Mouse (Mus musculus) T-helper 17 cell (primary cell): ENCODE data around the gene Rap1gap2.

Experiments used
- in situ Hi-C, 2 experiments: fragments of 300-600 bp; cut with MboI, MseI; formaldehyde crosslinking; loops; 1 replicate in 1 of 2; 2 replicates in 1 of 2; pipeline ENCODE4 v1.15.1; 2025; ENCODE audit warnings: high pct_unique_total_duplicates in 2 of 2

Gene Rap1gap2

DNA sequence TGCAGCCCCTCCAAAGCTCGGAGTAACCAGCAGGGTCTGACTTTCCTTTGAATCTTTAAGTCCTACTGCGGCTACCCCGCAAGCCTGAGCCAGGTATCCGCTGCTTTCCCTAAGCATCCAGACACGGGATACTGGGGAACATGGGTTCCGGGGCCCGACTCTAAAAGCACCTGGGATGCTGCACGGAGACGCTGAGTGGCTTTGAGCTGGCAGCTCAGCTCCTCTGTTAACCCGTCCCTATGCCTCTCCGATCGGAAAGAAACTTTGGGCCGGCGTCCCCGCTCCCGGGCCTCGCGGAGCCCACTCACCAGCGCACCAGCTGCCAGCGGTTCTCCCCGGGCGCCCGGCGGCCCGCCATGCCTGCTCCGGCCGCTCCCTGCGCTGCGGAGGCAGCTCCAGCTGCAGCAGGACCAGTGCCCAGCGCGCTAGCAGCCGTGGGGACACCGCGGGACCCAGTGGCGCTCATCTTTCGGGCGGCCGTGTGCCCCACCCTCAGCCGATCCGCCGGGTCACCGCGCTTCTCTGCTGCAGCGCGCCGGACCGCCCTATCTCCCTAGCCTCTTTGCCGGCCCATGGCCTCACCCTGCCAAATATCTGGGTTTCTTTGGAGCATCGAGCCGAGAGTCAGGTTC, at the start of gene Rap1gap2:
Gene Rap1gap2 (minus strand): TSS at position 371 of the 632 bp plus-strand sequence.
- in situ Hi-C loops, result no loop called here

DNA sequence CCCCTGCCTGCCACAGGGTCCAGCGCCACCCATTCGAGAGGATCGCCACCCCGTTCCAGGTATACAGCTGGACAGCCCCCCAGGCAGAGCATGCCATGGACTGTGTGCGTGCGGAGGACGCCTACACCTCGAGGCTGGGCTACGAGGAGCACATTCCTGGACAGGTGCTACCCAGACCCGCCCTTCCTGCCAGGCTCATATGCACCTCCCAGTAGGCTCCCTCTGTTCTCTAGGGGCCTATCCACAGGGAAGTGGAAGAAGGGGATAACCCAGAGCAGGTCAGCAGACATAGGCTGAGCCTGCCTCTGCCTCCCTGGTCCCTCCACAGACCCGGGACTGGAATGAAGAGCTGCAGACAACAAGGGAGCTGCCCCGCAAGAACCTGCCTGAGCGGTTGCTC, 49.6 kb upstream of the Rap1gap2 start:
- in situ Hi-C loops, result no loop called here

DNA sequence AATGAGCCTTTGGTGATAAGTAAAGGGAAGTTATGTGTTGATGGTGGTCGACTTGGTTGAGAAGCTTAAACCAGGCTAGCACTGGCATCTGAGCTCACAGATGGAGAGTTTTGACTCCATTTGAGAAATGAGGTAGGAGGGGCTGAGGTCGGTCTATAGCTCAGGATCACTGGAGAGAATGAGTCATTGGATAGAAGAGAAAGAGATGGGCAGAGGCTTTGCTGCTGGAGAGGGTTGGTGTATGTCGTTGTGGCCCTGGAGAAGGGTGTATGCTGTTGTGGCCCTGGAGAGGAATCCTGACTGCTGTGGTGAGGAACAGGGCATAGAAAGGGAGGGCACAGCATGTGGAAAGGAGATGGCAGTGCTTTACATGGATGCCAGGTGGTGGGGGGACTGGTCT, 45.2 kb upstream of the Rap1gap2 start:
- in situ Hi-C loops, result no loop called here

DNA sequence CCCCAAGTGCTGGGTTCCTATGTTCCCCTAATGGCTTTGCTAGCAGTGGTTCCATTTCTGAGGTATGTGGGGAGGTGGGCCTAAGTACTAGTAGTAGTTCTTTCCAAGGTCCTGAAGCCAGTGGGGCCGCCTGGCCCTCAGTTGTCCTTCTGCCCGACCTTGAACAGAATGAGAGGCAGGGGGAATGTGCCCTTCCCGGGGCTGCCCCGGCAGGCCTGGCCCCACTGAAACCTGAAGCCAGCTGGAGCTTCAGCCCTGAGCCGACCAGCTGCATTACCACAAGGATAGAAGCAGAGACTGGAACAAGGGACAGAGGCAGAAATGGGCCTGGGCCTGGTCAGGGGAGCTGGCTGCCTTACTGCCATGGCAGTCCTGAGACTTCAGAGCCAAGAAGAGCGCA, 42.7 kb upstream of the Rap1gap2 start:
- in situ Hi-C loops, result no loop called here

DNA sequence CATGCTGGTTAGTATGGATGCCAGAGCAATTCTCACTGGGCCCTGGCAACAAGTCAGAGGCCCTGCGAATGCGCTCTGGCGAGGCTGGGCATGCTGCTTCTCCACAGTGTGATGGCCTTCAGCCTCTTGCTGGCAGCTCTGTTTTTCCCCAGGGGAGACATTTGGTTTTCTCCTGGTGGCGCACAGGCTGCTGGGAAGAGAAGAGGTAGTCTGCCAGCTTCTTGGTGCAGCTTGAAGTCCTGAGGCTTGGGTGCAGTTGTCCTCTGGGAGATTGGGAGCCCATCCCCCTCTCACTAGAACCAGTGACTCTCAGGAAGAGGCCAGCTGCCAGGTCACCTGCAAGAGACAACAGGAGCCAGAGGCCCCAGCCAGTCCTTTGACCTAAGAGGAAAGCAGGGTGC, 42.1 kb upstream of the Rap1gap2 start:
- in situ Hi-C loops, result no loop called here

DNA sequence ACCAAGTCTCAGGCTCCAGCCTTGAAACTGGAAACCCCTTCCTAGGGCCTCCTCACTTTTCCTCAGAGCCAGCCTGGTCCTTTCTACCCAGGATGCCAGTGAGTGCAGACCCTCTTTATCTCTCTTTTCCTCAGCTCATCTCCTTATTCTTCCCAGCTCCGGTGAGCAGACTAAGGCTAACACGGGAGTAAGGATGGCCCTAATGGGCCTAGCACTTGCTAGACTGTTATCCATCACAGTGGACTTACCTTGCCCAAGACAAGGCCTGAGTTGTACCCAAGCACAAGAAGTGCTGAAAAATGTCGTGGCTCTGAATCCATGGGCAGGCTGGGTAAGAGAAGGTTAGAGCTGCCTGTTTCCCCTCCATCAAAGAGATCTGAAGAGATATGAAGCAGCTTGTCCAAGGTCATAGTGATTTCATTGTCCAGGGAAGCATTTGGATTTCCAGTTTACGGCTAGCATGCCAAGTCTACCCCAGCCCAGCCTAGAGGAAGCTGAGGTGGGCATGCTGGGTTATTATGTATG, 39.9 kb upstream of the Rap1gap2 start:
- in situ Hi-C loops, result no loop called here

DNA sequence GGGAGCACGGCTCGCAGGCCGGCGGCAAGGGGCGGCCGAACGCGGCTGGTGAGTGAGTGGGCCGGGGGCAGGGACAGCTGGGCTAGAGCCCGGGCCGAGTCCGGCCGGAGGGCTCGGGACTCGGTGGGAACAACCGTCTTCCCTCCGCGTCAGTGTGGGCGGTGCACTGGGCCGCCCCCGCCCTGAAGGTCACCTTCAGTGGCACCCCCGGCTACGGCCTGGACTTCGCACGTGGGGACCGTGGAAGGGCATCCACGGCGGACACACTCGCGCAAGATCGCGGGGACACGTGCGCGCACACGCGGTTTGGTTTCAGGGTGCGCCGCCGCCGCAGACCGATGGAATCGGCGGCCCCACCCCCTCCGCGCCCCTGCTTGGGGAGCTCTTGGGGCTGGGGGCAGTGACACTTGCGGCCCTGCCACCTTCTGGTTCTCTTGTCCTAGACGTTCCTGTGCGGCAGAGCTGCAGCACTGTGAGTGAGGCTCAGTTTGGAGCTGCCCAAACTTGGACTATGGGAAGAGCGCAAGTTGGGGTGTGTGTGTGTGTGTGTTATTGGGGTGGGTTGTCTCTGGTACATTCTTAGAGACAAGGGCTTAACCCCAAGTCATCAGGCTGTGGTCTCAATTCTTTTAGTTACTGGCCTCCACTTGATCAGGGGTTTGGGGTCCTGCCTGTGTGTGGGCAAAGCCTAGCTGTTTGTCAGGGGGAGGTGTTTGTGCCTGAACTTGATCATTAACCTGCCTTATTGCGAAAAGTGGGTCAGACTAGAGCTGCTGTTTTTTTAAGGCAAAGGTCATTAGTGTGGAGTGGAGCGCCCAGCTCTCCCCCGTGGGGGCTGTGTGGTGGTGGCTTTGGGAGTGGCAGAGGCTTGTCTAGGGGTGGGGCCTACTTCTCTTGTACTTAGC, 39.2 kb upstream of the Rap1gap2 start:
- in situ Hi-C loops, result no loop called here

DNA sequence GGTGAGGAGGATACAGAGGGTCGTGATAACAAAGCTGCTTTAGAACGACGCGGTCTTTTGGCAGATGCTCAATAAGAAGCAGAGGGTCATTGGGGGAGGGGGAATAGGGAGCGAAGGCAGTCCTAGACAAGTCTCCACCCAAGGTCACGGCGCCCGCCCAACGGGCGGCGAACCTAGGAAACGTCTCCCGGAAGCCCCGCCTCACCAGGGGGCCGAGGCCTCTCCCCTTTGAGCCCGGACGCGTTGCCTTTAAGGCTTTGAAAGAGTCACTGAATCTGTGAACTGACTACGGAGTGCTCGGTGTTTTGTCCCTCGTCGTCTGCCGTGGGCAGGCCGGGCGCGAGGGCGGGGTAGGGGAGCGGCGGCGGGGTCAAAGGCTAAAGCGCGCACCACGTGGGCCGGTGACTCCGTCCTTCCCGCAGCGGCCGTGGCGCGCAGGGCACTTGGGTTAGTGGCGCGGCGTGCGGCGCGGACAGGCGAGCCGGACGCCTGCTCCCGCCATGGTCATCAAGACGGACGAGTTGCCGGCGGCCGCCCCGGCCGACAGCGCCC, 38.5 kb upstream of the Rap1gap2 start, which contains the start of gene Cluh:
Gene Cluh (plus strand): TSS at position 401 of the 552 bp plus-strand sequence.
- in situ Hi-C loops, result no loop called here

DNA sequence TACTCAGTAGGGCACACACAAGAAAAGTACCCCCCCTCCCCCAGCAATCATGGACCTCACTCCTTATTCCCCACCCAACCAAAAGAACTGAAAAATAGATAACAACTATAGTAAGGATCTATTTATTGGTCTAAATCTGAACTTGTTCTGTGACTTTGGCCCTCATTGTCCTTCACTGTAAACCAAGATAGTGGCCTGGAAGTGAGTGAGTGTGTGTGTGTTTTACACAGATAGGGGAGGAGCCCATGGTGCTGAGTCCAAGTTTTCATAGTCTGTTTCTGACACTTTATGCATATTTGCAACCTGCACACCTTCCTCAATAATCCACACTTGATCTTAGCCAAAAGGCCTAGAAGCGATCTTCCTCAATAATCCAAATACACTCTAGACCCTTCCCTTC, 38.0 kb upstream of the Rap1gap2 start:
- in situ Hi-C loops, result no loop called here

DNA sequence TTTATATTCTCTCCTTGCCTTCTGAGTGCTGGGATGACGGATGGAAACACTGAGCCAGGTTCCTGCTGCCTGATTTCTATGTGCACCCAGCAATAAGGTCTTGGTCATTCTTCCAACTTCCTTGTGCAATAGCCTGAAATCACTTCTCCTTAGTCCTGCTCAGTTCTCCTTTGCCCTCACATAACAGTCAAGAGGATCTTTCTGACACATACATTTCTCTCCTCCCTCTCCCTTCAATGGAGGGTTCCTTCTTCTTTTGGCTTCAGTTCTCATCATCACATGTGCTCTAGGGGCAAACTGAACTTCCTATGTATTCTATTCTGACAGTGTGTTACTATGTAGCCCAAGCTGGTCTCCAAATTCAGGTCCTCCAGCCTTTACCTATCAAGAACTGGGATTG, 37.3 kb upstream of the Rap1gap2 start:
- in situ Hi-C loops, result no loop called here

DNA sequence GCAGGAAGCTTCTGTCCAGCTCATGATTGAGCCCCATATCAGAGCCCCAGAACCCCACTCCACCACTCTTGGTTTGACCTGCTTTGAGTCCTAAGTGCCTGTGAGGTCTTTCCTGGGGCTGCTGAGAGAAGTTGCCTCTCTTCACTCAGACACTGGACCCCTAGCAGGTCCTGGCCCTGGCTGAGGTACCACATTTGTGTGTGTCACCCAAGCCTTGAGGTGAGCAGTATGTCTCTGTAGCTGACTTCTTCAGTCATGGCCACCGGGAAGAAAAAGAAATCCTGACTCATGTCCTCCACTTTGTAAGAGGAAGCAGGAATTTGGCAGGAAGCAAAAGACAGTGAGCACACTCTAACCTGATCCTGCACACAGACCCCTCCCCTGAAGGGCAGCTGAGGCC, 28.9 kb upstream of the Rap1gap2 start:
- in situ Hi-C loops, result no loop called here

DNA sequence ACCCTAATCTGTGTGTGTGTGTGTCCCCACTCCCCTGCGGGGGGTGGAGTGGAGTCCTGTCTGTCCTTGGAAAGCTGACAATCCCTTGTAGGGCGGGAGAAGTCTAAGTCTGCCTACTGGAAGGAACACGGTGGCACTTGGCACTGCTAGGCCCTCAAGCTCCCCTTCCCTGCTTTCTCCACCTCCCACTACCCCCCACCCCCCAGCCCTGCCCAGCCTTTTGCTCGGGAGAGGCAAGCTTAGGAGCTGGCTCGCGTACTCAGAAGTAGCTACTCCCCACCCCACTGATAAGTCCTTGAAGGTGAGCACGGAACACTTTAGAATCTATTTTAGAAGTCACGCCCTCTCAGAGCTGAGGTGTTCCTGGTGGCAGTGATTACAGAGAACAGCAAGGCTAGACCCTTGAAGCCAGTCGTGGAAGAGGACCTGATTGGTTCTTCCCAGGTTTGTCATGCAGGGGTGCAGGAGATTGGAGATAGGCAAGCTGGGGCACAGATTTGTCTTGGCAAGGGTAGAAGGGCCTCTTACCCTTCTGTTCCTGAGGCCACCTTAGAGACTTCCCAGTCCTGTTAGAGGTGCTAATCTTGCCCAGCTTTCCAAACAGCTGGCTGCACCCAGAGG, 28.2 kb upstream of the Rap1gap2 start:
- in situ Hi-C loops, result no loop called here

DNA sequence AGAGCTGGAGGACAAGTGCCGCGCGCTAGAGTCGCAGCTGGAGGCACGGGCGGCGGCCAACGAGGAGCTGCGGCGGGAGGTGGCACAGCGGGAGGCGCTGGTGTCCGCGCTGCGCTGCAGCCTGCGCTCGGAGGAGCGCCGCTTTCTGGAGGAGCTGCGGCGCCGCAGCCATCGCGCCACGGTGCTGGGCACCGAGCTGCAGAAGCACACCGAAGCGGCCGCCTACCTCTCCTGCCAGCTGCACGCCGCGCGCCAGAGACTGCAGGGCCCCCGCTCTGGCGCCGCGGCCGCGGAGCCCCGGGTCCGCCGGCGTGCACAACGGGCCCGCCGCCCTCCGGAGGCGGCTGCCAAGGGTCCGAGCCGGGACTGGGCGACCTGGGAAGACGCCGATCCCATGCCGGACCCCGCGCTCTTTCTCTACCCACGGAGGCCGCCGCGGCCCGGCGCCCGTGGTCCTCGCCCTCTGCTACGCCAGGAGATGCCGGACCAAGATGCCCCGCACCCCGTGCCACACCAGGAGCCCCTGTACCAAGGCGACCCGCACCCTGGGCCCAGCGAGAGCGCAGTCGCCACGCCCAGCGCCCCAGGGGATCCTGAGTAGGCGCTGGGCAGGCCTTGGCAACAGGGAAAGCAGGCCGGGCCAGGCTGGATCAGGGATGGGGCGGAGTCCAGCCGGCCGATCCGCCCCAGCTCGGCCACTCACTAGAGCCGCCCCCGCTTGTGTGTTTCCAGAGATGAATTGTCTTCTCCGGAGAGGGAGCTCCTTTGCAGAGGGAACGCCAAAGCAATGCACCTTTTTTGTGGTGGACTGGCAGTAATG, 27.5 kb upstream of the Rap1gap2 start:
- in situ Hi-C loops, result no loop called here

DNA sequence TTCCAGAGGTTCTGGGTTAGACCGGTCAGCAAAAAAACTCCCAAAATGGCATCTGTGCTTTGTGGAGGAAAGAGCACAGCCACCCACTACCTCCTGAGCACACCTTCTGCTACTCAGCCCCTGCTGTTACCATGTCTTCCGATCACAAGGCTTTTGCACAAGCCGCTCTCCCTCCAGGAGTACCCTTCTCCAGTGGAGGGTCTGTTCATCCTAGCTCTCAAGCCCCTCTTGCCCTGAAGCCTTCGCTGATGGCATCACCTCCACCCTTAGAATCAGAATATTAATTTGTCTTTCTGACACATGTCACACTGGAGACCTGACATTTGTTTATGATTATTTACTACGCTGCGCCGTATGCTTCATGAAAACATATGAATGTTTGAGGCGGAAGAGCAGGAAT, 26.8 kb upstream of the Rap1gap2 start:
- in situ Hi-C loops, result no loop called here

DNA sequence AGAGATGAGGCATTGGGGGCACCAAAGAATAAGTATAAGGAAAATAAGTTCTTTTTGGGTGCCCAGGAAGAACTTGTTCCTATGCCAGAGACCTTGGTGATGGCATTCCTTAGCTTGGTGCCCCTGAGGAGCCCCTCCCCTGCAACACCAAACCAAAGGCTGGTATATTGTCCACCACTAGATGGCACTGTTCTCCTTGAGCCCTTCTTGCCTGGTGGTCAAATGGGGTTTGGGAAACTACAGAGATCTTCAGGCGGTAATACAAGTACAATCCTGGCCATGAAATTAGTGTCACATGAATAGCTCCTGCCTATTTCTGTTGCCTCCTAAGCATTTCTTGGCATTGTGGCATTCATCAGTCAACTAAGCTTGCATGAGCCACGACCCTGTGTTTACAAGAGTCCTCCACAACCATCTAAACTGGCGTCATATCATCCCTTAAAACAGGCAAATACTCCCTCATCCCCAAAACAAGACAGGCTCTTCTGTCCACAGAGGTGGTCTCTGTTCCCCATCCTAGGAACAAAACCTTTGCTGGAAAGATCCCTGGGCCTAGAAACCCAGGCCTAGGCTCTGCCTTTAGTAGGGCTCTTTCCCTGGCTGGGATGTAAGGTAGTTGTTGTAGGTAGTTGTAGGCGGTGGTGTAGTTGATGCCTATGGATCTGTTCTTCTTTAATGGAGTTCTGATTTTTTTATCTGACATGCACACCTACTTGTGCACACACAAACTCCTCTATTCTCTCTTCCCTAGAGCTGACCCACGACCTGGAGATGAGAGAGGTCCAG, 24.0 kb upstream of the Rap1gap2 start:
- in situ Hi-C loops, result no loop called here

DNA sequence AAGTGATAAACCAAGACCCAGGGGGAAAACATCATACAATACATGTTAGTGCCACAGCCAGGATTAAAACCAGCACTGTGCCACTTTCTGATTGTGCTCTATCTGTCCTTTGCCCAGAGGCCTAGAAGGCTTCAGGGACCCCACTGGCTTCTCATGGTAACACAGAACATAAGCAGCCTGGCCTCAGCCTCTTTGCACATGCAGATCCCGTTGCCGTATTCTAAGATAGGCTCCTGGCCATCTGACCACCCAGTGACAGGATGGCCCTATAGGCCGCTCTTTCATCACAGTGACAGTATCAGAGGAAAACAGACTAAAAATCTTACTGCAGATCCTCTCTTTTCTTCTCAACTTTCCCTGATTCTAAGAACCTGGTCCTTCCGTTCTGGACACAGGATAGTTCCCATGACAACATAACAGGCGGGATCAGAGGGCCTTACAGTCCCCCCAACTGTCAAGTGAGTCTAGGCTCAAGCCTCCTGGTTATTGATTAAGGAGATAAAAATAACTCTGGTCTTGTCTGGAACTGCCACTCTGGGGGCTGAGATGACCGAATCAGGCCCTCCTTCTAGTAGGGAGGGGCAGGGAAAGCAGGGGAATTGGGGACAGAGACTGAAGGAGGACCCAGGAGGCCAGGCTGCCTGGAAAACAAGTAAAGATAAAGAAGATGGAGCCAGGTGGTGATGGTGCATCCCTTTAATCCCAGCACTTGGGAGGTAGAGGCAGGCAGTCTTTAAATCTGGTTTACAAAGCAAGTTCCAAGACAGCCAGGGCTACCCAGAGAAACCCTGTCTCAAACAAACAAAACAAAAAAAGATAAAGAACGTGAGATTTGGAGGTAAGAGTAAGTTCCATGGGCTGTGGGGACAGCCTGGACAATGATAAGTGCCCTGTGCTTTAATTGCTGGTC, 21.4 kb upstream of the Rap1gap2 start:
- in situ Hi-C loops, result no loop called here

DNA sequence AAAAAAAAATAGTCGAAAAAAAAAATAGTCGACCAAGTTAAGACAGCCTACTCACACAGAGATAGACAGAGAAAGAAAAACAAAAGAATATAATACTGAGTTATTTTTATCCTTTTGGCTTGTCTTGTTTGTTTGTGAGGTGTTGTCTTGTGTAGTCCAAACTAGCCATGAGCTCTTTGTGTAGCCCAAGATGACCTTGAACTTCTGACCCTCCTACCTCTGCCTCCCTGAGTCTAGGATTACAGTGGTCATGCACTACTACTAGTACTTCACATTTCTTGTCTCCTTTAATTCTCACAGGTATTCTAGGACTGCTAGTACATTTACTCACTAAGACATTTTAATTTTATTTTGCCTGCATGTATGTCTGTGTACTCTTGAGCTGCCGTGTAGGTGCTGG, 16.8 kb upstream of the Rap1gap2 start:
- in situ Hi-C loops, result no loop called here

DNA sequence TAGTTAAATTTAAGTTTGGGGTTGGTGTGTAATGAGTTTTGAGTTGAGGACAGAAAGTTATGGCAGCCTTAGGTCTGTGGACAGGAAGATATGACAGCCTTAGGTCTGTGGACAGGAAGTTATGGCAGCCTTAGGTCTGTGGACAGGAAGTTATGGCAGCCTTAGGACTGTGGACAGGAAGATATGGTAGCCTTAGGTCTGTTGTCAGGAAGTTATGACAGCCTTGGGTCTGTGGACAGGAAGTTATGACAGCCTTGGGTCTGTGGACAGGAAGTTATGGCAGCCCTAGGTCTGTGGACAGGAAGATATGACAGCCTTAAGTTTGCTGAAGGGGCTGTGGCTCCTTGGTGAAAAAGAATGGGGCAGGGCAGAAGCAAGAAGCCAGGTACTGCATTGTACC, 14.6 kb upstream of the Rap1gap2 start:
- in situ Hi-C loops, result no loop called here

DNA sequence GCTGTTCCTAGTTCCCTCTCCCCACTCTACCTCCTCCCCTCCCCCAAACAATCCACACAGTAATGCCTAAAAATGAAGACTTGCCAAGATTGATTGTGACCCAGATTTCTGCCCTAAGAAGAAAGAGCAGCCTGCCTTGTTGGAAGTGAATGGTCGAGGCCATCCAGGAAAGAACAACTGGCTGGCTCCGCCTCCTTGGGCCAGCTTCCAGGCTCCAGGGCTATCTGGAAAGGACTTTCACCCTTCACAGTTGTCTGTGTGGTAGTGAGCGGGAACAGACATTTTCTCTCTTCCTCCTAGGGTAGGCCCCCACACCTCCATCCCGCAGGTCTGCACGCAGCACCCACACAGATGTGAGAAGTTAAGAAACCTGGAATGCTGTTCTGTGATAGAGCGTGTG, 13.0 kb upstream of the Rap1gap2 start:
- in situ Hi-C loops, result no loop called here
